Mouse (Mus musculus): ENCODE results near the gene Olfr998.
"Not testable (repeated sequence)": the region's sequence is repeated elsewhere in the genome, so short reads cannot be mapped to it uniquely, and the experiment has no call there.

Olfr998 gene

DNA sequence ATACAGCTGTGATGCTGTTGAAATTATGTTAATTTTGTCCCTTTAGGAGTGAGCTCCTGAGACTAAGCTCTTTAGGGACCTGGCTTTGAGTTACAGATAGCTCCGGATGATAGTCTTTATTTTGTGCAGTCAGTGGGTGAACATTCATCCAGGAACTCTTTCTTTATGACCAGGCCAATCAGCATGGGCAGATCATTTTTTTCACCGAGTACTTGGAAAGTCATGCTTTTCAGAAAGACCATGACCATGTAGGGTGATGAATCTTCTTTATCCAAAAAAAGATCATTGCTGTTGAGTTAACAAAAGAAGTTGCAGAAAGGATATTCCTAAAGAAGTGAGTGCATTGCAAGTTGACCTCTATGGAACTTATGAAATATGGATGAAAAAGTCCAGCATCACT is at the start of gene Olfr998:
TSS of gene Olfr998 (plus strand) at position 301 of the 400 bp plus-strand sequence.
- DNase-seq: not testable (repeated sequence)

- DNase-seq: peak in 1 of 2 experiments; percentile 3
These were observed 33.9 kb upstream of the Olfr998 start for GRCm38 (mm10) chr2:85554806-85555205.

- peak in 1 of 2 experiments; percentile 12 for DNase-seq
These were observed 28.5 kb upstream of the Olfr998 start for GRCm38 (mm10) chr2:85560226-85560625.

- peak in 1 of 2 experiments; percentile 19 for DNase-seq
These were observed 27.6 kb upstream of the Olfr998 start for GRCm38 (mm10) chr2:85561187-85561586.

DNA sequence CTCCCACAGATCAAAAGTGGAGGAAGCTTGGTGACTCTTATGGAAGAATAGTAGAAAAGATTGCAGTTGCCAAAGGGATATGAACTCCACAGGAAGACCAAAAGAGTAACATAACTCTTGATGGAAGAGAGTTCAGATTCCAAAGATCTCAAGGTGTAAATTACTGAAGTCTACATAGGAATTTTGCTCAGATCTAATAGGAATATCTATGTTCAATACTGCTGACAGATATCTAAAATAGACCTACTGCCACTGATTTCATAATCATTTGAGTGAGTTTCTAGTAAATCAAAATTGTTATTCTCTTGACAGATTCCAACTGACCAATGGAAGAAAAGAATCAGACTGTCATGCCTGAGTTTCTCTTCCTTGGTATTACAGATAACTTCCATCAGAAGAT is 9.8 kb upstream of the Olfr998 start, which contains the start of gene Olfr996:
TSS of gene Olfr996 (plus strand) at position 301 of the 400 bp plus-strand sequence.
- no peak for DNase-seq

DNA sequence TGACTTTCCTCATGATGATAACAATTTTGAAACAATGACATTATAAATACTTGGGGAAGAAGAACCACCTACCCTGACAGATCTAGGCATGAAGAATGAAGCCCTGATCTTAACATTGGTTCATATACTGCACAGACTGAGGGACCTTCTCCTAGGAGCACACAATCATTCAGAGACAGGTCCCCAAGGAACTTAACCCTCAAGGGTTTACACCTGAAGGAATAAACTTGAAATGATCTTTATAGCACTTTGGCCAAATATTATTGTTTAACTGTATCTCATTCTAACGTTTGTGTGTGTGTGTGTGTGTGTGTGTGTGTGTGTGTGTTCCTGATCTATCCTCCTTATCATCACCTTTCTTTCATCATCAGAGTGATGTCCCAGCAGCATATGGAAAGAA is 23.1 kb downstream of the Olfr998 start, which contains the start of gene Olfr1000:
TSS of gene Olfr1000 (minus strand) at position 101 of the 400 bp plus-strand sequence.
- no peak for DNase-seq

Data from lung, adult 18-20 months (tissue).